Mouse (Mus musculus) frontal cortex, adult (tissue): ENCODE measurements around the gene Irak1bp1.

Experiments used
- ATAC-seq: cut with Nextera tagmentation; 2 replicates; pipeline ENCODE4 v1.9.2; 2017; ENCODE audit warnings: mild to moderate bottlenecking, moderate library complexity, mixed read lengths; ENCODE audit not compliant: low TSS enrichment

Irak1bp1 gene

GRCm38 (mm10) chr9:82829007-82829689 is at the start of gene Irak1bp1:
TSS of gene Irak1bp1 (plus strand) at chr9:82829540.
- ATAC-seq = no peak; the same call in 1 of the 2 replicates

GRCm38 (mm10) chr9:82788375-82788774 is 41.0 kb upstream of the Irak1bp1 start:
- no peak; the same call in 1 of the 2 replicates for ATAC-seq

GRCm38 (mm10) chr9:82800360-82800759 is 29.0 kb upstream of the Irak1bp1 start:
- ATAC-seq = no peak; the same call in 1 of the 2 replicates

GRCm38 (mm10) chr9:82807129-82807528 is 22.2 kb upstream of the Irak1bp1 start:
- no peak for ATAC-seq

- ATAC-seq = no peak
Observed at GRCm38 (mm10) chr9:82807635-82808034, 21.7 kb upstream of the Irak1bp1 start.

- ATAC-seq = no peak
Observed at GRCm38 (mm10) chr9:82812172-82812963, 17.0 kb upstream of the Irak1bp1 start.

GRCm38 (mm10) chr9:82814536-82814935 is 14.8 kb upstream of the Irak1bp1 start:
- peak; percentile 93 for ATAC-seq

- no peak for ATAC-seq
Observed at GRCm38 (mm10) chr9:82815257-82815785, 14.0 kb upstream of the Irak1bp1 start.

GRCm38 (mm10) chr9:82826426-82826825 is 2.9 kb upstream of the Irak1bp1 start:
- ATAC-seq = no peak

GRCm38 (mm10) chr9:82829693-82830430 is 522 bp downstream of the Irak1bp1 start:
- peak; percentile 98 for ATAC-seq

- ATAC-seq = no peak
Observed at GRCm38 (mm10) chr9:82831891-82832290, 2.6 kb downstream of the Irak1bp1 start.

GRCm38 (mm10) chr9:82835921-82836320 is 6.6 kb downstream of the Irak1bp1 start:
- ATAC-seq = peak; percentile 41

- ATAC-seq = peak; percentile 88
Observed at GRCm38 (mm10) chr9:82842671-82843070, 13.3 kb downstream of the Irak1bp1 start.

GRCm38 (mm10) chr9:82854040-82854439 is 24.7 kb downstream of the Irak1bp1 start:
- ATAC-seq = peak; percentile 45; the same call in 1 of the 2 replicates

- ATAC-seq = peak; percentile 72
Observed at GRCm38 (mm10) chr9:82854973-82855614, 25.8 kb downstream of the Irak1bp1 start.

- ATAC-seq = peak; percentile 38
Observed at GRCm38 (mm10) chr9:82856241-82856640, 26.9 kb downstream of the Irak1bp1 start.

GRCm38 (mm10) chr9:82860805-82861204 is 31.5 kb downstream of the Irak1bp1 start:
- ATAC-seq = peak; percentile 64

GRCm38 (mm10) chr9:82861316-82861715 is 32.0 kb downstream of the Irak1bp1 start:
- peak; percentile 36 for ATAC-seq

- no peak for ATAC-seq
Observed at GRCm38 (mm10) chr9:82861775-82862430, 32.6 kb downstream of the Irak1bp1 start.

- ATAC-seq = no peak
Observed at GRCm38 (mm10) chr9:82866121-82866520, 36.8 kb downstream of the Irak1bp1 start.

GRCm38 (mm10) chr9:82867698-82868097 is 38.4 kb downstream of the Irak1bp1 start:
- no peak for ATAC-seq
